Mouse (Mus musculus): Measurements from ENCODE around the gene Nlrp2.

The Nlrp2 gene

GRCm38 (mm10) chr7:5350935-5351334, at the start of gene Nlrp2:
Nlrp2 (minus strand) TSS chr7:5351035.
- DNase-seq (ENCODE audit: low spot score in 2 of 2): no peak

- DNase-seq (ENCODE audit: low spot score in 2 of 2): no peak
Measured at GRCm38 (mm10) chr7:5366724-5367123, 15.9 kb upstream of the Nlrp2 start.

GRCm38 (mm10) chr7:5363599-5363998, 12.8 kb upstream of the Nlrp2 start:
- no peak for DNase-seq (ENCODE audit: low spot score in 2 of 2)

GRCm38 (mm10) chr7:5350237-5350636, 598 bp downstream of the Nlrp2 start, which contains the start of gene Gm5065:
Gm5065 (plus strand) TSS chr7:5350537.
- no peak for DNase-seq (ENCODE audit: low spot score in 2 of 2)

- no peak for DNase-seq (ENCODE audit: low spot score in 2 of 2)
Measured at GRCm38 (mm10) chr7:5327511-5327910, 23.3 kb downstream of the Nlrp2 start.

- no peak for DNase-seq (ENCODE audit: low spot score in 2 of 2)
Measured at GRCm38 (mm10) chr7:5288281-5288680, 62.6 kb downstream of the Nlrp2 start.

GRCm38 (mm10) chr7:5263051-5263450, 87.8 kb downstream of the Nlrp2 start:
- DNase-seq (ENCODE audit: low spot score in 2 of 2): no peak

All from heart, adult 9 months (tissue).